Mouse (Mus musculus) liver, embryonic 13.5 days (tissue): Measurements from ENCODE around the gene Tsku. TPM values are rescaled to one million over a fixed set of nuclear protein-coding genes. Genes with fewer than 3 reads are reported as not detected.

Experiments used
- ATAC-seq: fragments of 200-750 bp; cut with Nextera tagmentation; 2 replicates; pipeline ENCODE4 v1.8.0; 2017; ENCODE audit warnings: low read depth, mild to moderate bottlenecking, moderate number of reproducible peaks, moderate library complexity
- DNase-seq: peaks from one replicate; pipeline ENCODE4 v3.0.0; 2022
- H3K27ac ChIP-seq: fragments of 300-500 bp; sonication (generic); 2 replicates; pipeline ENCODE4 v1.5.1; 2015; ENCODE audit warnings: moderate library complexity, mild to moderate bottlenecking, inconsistent platforms
- H3K27me3 ChIP-seq: fragments of 300-500 bp; sonication (generic); 2 replicates; pipeline ENCODE4 v1.6.1; 2015; ENCODE audit warnings: mild to moderate bottlenecking, inconsistent platforms
- H3K36me3 ChIP-seq: fragments of 300-500 bp; sonication (generic); 2 replicates; pipeline ENCODE4 v1.6.1; 2015; ENCODE audit warnings: mild to moderate bottlenecking, inconsistent platforms
- H3K4me1 ChIP-seq: fragments of 300-500 bp; sonication (generic); replicated peaks from 2 replicates; pipeline ENCODE4 v1.6.1; 2015; ENCODE audit warnings: inconsistent platforms
- H3K4me2 ChIP-seq: fragments of 300-500 bp; sonication (generic); 2 replicates; pipeline ENCODE4 v1.6.1; 2015; ENCODE audit warnings: inconsistent platforms, mild to moderate bottlenecking, moderate library complexity
- H3K4me3 ChIP-seq: fragments of 300-500 bp; sonication (generic); replicated peaks from 2 replicates; pipeline ENCODE4 v1.5.1; 2015; ENCODE audit warnings: mild to moderate bottlenecking, inconsistent platforms
- H3K9ac ChIP-seq: fragments of 300-500 bp; sonication (generic); 2 replicates; pipeline ENCODE4 v1.6.1; 2015; ENCODE audit warnings: mild to moderate bottlenecking, inconsistent platforms
- H3K9me3 ChIP-seq: fragments of 300-500 bp; sonication (generic); replicated peaks from 2 replicates; pipeline ENCODE4 v1.6.1; 2016; ENCODE audit warnings: inconsistent platforms
- WGBS: fragments of 180-500 bp; shearing (Covaris S2); methylation state at CpG from one replicate; pipeline ENCODE4 v1.1.7; 2015; ENCODE audit not compliant: insufficient replicate concordance; 5-methylcytosine and 5-hydroxymethylcytosine counted together
- polyA plus RNA-seq: library from polyadenylated mRNA; unstranded; fragments of >200 nt; fragmentation: Nextera tagmentation; extraction: Ambion mirVana; gene quantifications from 2 replicates; pipeline ENCODE4 v1.2.1, GENCODE M21; 2015

Gene Tsku
- polyA plus RNA-seq, 1 experiment from 2014 or later = 1.1 TPM

GRCm38 (mm10) chr7:98342249-98342648 lies 18.9 kb downstream of the Tsku start:
- Histone ChIP-seq H3K9ac (no peak overlapping the region), H3K27me3 (peaks cover 21% of the 10 kb centered on the region), H3K4me3 (no peak overlapping the region), H3K36me3 (no peaks in the 10 kb centered on the region), H3K4me2 (no peak overlapping the region), H3K4me1 (peaks cover 30% of the 10 kb centered on the region), H3K9me3 (no peaks in the 10 kb centered on the region), H3K27ac (peak overlapping the region; percentile 5; the same call in 1 of the 2 replicates)
- no peak for DNase-seq
- ATAC-seq = peak; percentile 63
- 32% methylated on average over 3 of the region's 3 CpGs for WGBS

- WGBS = 1% methylated on average over 13 of the region's 13 CpGs
- Histone ChIP-seq H3K4me1 (peaks cover 31% of the 10 kb centered on the region), H3K4me2 (peak overlapping the region; percentile 81), H3K27ac (peak overlapping the region; percentile 54), H3K9ac (peak overlapping the region; percentile 71), H3K27me3 (peaks cover 17% of the 10 kb centered on the region), H3K36me3 (no peaks in the 10 kb centered on the region), H3K9me3 (no peaks in the 10 kb centered on the region), H3K4me3 (peak overlapping the region; percentile 58)
- DNase-seq (peak; percentile 78), ATAC-seq (peak; percentile 70)
These were observed 19.7 kb downstream of the Tsku start for GRCm38 (mm10) chr7:98341475-98341874.

- 33% methylated on average over 5 of the region's 5 CpGs for WGBS
- Histone ChIP-seq H3K27me3 (peaks cover 9% of the 10 kb centered on the region; the same call in 1 of the 2 replicates), H3K27ac (no peak overlapping the region), H3K36me3 (no peaks in the 10 kb centered on the region), H3K4me3 (no peak overlapping the region), H3K9ac (no peak overlapping the region), H3K4me1 (peaks cover 32% of the 10 kb centered on the region), H3K9me3 (no peaks in the 10 kb centered on the region), H3K4me2 (no peak overlapping the region)
- ATAC-seq (no peak), DNase-seq (no peak)
These were observed 20.8 kb downstream of the Tsku start for GRCm38 (mm10) chr7:98340343-98340742.

GRCm38 (mm10) chr7:98333987-98334386 lies 27.1 kb downstream of the Tsku start:
- Histone ChIP-seq H3K27ac (peak overlapping the region; percentile 25; the same call in 1 of the 2 replicates), H3K9ac (no peak overlapping the region), H3K4me1 (peaks cover 56% of the 10 kb centered on the region), H3K36me3 (no peaks in the 10 kb centered on the region), H3K27me3 (no peaks in the 10 kb centered on the region), H3K4me2 (no peak overlapping the region), H3K9me3 (no peaks in the 10 kb centered on the region), H3K4me3 (no peak overlapping the region)
- ATAC-seq = no peak
- WGBS = 23% methylated on average over 3 of the region's 3 CpGs
- no peak for DNase-seq

- Histone ChIP-seq H3K4me2 (no peak overlapping the region), H3K9ac (no peak overlapping the region), H3K27me3 (no peaks in the 10 kb centered on the region), H3K9me3 (no peaks in the 10 kb centered on the region), H3K27ac (peak overlapping the region; percentile 25; the same call in 1 of the 2 replicates), H3K4me1 (peaks cover 61% of the 10 kb centered on the region), H3K36me3 (no peaks in the 10 kb centered on the region), H3K4me3 (no peak overlapping the region)
- DNase-seq (no peak), ATAC-seq (no peak)
- 77% methylated on average over 5 of the region's 5 CpGs for WGBS
These were observed 27.6 kb downstream of the Tsku start for GRCm38 (mm10) chr7:98333507-98333906.

- no peak overlapping the region for H3K4me3 ChIP-seq
- H3K27ac ChIP-seq = peak overlapping the region; percentile 47; the same call in 1 of the 2 replicates
- no peaks in the 10 kb centered on the region for H3K27me3 ChIP-seq
- 77% methylated on average over 5 of the region's 5 CpGs for WGBS
- H3K4me2 ChIP-seq = no peak overlapping the region
- peaks cover 66% of the 10 kb centered on the region for H3K4me1 ChIP-seq
- no peak for DNase-seq
- no peak for ATAC-seq
- no peaks in the 10 kb centered on the region for H3K36me3 ChIP-seq
- no peak overlapping the region for H3K9ac ChIP-seq
- H3K9me3 ChIP-seq = no peaks in the 10 kb centered on the region
These were observed 28.3 kb downstream of the Tsku start for GRCm38 (mm10) chr7:98332678-98333397.

GRCm38 (mm10) chr7:98331932-98332331 lies 29.2 kb downstream of the Tsku start:
- no peak overlapping the region for H3K4me3 ChIP-seq
- no peaks in the 10 kb centered on the region for H3K36me3 ChIP-seq
- H3K9me3 ChIP-seq = no peaks in the 10 kb centered on the region
- H3K27ac ChIP-seq = peak overlapping the region; percentile 91
- no peak for ATAC-seq
- peak overlapping the region; percentile 23 for H3K9ac ChIP-seq
- H3K27me3 ChIP-seq = no peaks in the 10 kb centered on the region
- 15% methylated on average over 3 of the region's 3 CpGs for WGBS
- H3K4me2 ChIP-seq = no peak overlapping the region
- no peak for DNase-seq
- peaks cover 66% of the 10 kb centered on the region for H3K4me1 ChIP-seq

GRCm38 (mm10) chr7:98330375-98331002 lies 30.6 kb downstream of the Tsku start:
- Histone ChIP-seq H3K4me3 (no peak overlapping the region), H3K27me3 (no peaks in the 10 kb centered on the region), H3K36me3 (no peaks in the 10 kb centered on the region), H3K9me3 (no peaks in the 10 kb centered on the region), H3K27ac (peak overlapping the region; percentile 91), H3K9ac (peak overlapping the region; percentile 44; the same call in 1 of the 2 replicates), H3K4me2 (peak overlapping the region; percentile 50), H3K4me1 (peaks cover 63% of the 10 kb centered on the region)
- ATAC-seq = peak; percentile 69
- WGBS = 74% methylated on average over 2 of the region's 2 CpGs
- peak; percentile 32 for DNase-seq

GRCm38 (mm10) chr7:98329651-98330374 lies 31.3 kb downstream of the Tsku start:
- H3K4me3 ChIP-seq = no peak overlapping the region
- H3K27ac ChIP-seq = peak overlapping the region; percentile 91
- peak overlapping the region; percentile 46 for H3K9ac ChIP-seq
- H3K9me3 ChIP-seq = no peaks in the 10 kb centered on the region
- 41% methylated on average over 7 of the region's 7 CpGs for WGBS
- no peaks in the 10 kb centered on the region for H3K27me3 ChIP-seq
- H3K36me3 ChIP-seq = no peaks in the 10 kb centered on the region
- DNase-seq (peak; percentile 81), ATAC-seq (peak; percentile 100)
- H3K4me2 ChIP-seq = peak overlapping the region; percentile 50
- H3K4me1 ChIP-seq = peaks cover 61% of the 10 kb centered on the region

GRCm38 (mm10) chr7:98328311-98328710 lies 32.8 kb downstream of the Tsku start:
- Histone ChIP-seq H3K9ac (peak overlapping the region; percentile 5; the same call in 1 of the 2 replicates), H3K27ac (peak overlapping the region; percentile 91; the same call in 1 of the 2 replicates), H3K36me3 (no peaks in the 10 kb centered on the region), H3K27me3 (no peaks in the 10 kb centered on the region), H3K4me2 (no peak overlapping the region), H3K4me1 (peaks cover 60% of the 10 kb centered on the region), H3K4me3 (no peak overlapping the region), H3K9me3 (no peaks in the 10 kb centered on the region)
- DNase-seq (no peak), ATAC-seq (no peak)
- WGBS = 35% methylated on average over 2 of the region's 2 CpGs

- Histone ChIP-seq H3K4me2 (no peak overlapping the region), H3K4me3 (no peak overlapping the region), H3K27ac (no peak overlapping the region), H3K9me3 (no peaks in the 10 kb centered on the region), H3K36me3 (no peaks in the 10 kb centered on the region), H3K27me3 (no peaks in the 10 kb centered on the region), H3K9ac (no peak overlapping the region), H3K4me1 (peaks cover 60% of the 10 kb centered on the region)
- no peak for DNase-seq
- 80% methylated on average over 7 of the region's 7 CpGs for WGBS
- ATAC-seq = no peak
These were observed 35.1 kb downstream of the Tsku start for GRCm38 (mm10) chr7:98326051-98326450.
